Mouse (Mus musculus): ENCODE data around the gene Eif3i. TPM values are rescaled to one million over a fixed set of nuclear protein-coding genes. Genes with fewer than 3 reads are reported as not detected.

Eif3i gene
- total RNA-seq (2021) = 100 to 1,000 TPM; 187 to 188 TPM
- long read RNA-seq, experiment 1, transcript Eif3i-201 (11 exons, 1,123 nt) = major isoform, 91 of 126 reads
- long read RNA-seq, experiment 1, partial matches to known transcripts = 28 of 126 reads
- long read RNA-seq, experiment 1, other reads (novel, unspliced or antisense) = 7 of 126 reads
- long read RNA-seq, experiment 2, transcript Eif3i-201 (11 exons, 1,123 nt) = major isoform, 130 of 178 reads
- long read RNA-seq, experiment 2, partial matches to known transcripts = 43 of 178 reads
- long read RNA-seq, experiment 2, other reads (novel, unspliced or antisense) = 5 of 178 reads

- peak; percentile 64 to 68 for DNase-seq (ENCODE audit: low spot score in 2 of 2)
These were observed at the start of gene Eif3i, which contains the start of gene Tmem234 for GRCm38 (mm10) chr4:129600233-129601158. Eif3i (minus strand) TSS chr4:129600648. Tmem234 (plus strand) TSS chr4:129600668.

DNA sequence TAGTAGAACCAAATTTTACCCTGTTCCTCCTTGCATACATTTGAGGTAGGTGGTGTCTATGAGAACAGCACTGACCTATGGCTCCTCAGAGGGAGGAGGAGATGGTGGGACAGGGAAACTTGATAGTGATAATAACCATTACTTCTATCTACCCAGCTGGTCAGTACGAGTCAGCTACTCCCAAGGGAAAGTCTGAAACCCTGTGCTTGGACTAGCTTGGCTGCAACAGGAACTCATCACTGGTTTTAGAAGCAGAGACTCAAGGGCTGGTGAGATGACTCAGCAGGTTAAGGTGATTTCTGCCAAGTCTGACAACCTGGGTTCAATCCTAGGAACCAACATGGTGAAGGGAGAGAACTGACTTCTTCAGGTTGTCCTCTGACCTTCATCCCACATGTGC, 48.2 kb upstream of the Eif3i start:
- DNase-seq (ENCODE audit: low spot score in 2 of 2) = no peak

DNA sequence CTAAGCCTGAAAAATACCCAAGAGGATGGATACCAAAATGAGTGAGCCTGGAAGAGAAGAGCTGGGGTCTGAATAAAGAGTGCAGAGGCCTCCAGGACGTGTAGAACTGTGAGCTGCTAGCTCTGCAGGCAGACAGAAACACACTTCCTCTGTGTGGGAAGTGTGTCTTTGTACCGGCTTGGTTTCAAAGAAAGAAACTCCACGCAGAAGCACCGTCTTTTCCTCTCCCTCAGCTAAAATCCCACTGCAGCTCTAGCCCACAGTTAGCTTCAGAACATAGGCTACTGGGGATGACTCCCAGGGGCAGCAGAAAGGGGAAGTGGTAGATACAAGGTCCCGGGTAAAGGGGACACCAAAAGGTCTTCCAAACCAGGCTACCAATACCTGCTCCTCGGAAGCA, 44.8 kb upstream of the Eif3i start:
- no peak for DNase-seq (ENCODE audit: low spot score in 2 of 2)

- no peak for DNase-seq (ENCODE audit: low spot score in 2 of 2)
These were observed 41.3 kb upstream of the Eif3i start for GRCm38 (mm10) chr4:129641756-129642155.

- DNase-seq (ENCODE audit: low spot score in 2 of 2) = peak; percentile 85 to 96
These were observed 40.4 kb upstream of the Eif3i start, which contains the start of gene Txlna for GRCm38 (mm10) chr4:129640638-129641467. Txlna (minus strand) TSS chr4:129641065.

GRCm38 (mm10) chr4:129640101-129640637, 39.7 kb upstream of the Eif3i start:
- DNase-seq (ENCODE audit: low spot score in 2 of 2) = no peak

DNA sequence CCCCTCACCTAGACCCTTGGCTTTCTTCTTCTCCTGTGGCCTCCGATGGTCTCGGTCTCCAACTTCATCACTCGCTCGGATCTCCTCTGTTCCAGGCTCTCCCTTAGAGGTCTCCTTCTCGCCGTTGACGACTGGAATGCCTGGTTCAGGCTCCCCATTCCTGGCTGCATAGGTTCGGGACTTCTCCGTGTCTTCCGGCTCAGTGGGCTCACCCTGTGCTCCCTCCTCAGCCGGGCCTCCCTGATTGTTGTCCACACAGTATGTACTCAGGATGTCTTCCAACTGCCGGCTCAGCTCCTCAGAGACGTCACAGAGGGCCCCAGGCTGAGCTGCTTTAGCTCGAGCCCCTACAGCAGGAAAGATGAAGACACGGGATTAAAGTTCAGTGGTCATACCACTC, 38.8 kb upstream of the Eif3i start:
- DNase-seq (ENCODE audit: low spot score in 2 of 2) = no peak

- no peak for DNase-seq (ENCODE audit: low spot score in 2 of 2)
These were observed 33.4 kb upstream of the Eif3i start for GRCm38 (mm10) chr4:129633852-129634251.

DNA sequence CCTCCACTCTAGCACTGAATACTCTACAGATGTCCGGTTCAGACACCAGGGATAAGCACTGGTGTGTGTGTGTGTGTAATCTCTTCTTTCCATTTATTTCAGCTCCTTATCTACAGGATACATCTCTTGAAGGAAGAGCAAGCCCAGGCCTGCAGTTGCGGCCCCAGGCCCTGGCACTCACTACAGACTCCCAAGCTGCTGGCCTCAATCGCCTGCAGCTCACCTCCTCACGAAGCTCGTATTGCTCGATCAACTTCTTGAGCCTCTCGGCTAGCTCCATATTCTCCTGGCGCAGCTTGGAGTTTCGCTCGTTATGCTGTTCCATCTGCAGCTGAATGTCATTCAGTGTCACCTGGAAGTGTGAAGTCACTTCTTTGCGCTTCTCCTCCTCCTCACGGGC, 31.4 kb upstream of the Eif3i start:
- DNase-seq (ENCODE audit: low spot score in 2 of 2) = no peak

- no peak for DNase-seq (ENCODE audit: low spot score in 2 of 2)
These were observed 30.5 kb upstream of the Eif3i start for GRCm38 (mm10) chr4:129630944-129631343.

GRCm38 (mm10) chr4:129626035-129626434, 25.6 kb upstream of the Eif3i start:
- DNase-seq (ENCODE audit: low spot score in 2 of 2) = no peak

DNA sequence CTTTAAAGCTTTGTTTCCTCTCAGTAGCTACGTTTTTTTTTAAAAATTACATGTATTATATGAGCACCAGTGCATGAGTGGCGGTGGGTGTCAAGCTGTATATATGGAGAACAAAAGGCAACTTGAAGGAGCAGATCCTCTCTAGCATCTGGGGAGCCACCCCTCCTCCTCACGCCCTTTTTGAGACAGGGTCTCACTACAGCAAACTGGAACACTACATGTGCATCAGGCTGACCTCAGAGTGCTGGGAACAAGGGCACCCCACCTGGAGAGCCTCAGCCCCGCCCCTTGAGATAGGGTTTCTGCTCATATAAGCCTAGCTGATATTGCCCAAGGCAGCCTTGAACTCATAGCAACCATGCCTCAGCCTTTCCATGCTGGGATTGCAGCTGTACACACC, 25.0 kb upstream of the Eif3i start:
- no peak for DNase-seq (ENCODE audit: low spot score in 2 of 2)

GRCm38 (mm10) chr4:129625029-129625370, 24.6 kb upstream of the Eif3i start:
- no peak for DNase-seq (ENCODE audit: low spot score in 2 of 2)

DNA sequence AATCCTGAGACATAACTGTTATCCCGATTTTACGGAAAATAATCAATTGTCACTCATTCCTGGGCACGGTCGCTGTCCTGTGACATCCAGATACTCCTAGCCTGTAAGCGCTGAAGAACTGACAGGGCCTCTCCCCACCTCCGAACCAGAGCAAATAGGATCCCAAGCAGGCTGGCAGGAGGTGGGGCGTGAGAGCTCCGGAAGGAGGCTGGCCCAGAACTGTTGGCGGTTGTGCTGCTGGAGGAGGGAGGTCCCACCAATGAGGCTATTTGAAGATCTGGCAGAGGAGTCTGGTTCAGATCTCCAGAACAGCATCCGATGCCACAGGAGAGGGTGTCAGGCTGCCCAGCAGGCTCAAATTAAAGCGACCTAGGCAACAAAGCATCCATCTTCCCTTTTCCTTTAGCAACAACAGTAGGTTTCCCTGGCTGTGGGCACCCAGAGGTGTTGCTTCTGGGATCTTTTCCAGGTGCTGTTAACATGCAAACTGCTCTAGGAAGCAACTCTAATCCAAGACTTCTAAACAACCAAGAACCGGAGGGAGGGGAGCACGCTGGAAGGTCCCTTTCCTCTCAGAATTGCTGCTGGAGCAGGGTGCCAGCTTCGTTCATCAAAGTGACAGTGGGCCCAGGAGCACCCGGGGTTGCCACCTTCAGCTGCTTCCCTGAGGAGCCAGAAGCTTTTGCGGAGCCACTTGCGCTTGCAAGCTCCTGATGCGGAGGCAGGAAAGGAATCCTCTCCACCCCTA, 24.0 kb upstream of the Eif3i start:
- peak in 1 of 2 experiments; percentile 72 for DNase-seq (ENCODE audit: low spot score in 2 of 2)

DNA sequence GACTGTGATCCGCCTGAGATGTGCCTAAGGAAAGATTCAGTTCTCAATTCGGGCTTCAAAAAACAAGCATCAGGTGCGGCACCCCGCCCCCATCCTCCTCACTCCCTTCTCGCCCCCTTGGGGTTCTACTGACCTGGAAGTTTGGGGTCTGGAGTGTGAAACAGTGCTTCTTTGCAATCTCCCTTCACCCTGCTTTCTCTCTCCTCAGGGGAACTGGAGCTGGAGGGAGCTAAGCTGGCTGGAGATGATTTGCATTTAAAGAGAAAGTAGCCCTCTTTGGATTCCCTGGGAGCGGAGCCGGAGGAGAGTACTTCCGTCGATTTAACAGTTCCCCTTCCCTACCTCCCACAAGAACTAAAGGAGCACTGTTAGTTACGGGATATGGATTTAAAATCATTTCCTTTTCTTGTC, 23.2 kb upstream of the Eif3i start, which contains the start of gene Ccdc28b:
Gene Ccdc28b, minus strand, starts transcription at position 267 of the 411 bp plus-strand sequence.
- no peak for DNase-seq (ENCODE audit: low spot score in 2 of 2)

- no peak for DNase-seq (ENCODE audit: low spot score in 2 of 2)
These were observed 22.5 kb upstream of the Eif3i start for GRCm38 (mm10) chr4:129622803-129623535.

GRCm38 (mm10) chr4:129622120-129622802, 21.8 kb upstream of the Eif3i start:
- DNase-seq (ENCODE audit: low spot score in 2 of 2) = no peak

GRCm38 (mm10) chr4:129621283-129621841, 20.9 kb upstream of the Eif3i start:
- no peak for DNase-seq (ENCODE audit: low spot score in 2 of 2)
